Mouse (Mus musculus): ENCODE results near the gene Cdadc1.
"Not testable (repeated sequence)": the region's sequence is repeated elsewhere in the genome, so short reads cannot be mapped to it uniquely, and the experiment has no call there.

Gene Cdadc1

DNA sequence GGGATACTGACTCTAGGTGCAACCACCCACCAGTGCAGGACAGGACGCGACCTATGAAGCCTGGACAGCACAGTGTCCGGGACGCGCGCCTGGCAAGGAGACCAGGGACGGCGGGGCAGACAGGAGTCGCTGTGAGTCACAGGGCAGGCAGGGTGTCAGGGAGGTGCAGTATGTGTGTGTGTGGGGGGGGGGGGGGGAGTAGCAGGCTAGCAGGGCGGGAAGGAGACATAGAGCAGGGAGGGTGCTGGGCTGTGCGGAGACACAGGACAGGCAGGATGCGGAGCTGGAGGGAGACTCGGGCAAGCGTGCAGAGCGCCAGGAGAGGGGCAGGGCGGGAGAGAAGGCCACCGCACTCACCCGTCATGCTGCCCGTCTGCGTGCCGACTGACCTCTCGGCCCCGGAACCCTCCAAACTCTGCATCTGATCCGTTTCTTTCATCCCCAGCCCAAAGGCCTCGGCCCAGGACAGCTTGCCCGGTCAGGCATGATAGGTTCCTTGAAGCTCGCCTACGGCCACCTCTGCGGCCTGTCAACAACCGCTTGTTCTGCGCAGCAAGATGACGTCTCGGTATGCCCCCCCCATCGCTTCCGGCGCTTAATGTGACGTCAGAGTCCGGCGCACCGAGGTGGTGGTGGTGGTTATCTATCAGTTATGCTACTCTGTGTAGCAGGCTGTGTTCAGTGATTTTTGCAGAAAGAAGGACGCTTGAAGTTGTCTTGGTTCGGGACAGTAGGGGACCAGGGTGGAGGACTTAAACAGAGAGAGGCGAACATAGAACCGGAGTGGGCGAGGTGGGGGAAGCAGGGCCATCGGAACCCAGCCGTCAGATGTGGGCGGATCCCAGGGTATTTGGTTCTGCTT lies at the start of gene Cdadc1:
Gene Cdadc1 (minus strand): TSS at position 562 of the 862 bp plus-strand sequence.
- DNase-seq (ENCODE audit: extremely low read depth, low read depth) = peak; percentile 77

DNA sequence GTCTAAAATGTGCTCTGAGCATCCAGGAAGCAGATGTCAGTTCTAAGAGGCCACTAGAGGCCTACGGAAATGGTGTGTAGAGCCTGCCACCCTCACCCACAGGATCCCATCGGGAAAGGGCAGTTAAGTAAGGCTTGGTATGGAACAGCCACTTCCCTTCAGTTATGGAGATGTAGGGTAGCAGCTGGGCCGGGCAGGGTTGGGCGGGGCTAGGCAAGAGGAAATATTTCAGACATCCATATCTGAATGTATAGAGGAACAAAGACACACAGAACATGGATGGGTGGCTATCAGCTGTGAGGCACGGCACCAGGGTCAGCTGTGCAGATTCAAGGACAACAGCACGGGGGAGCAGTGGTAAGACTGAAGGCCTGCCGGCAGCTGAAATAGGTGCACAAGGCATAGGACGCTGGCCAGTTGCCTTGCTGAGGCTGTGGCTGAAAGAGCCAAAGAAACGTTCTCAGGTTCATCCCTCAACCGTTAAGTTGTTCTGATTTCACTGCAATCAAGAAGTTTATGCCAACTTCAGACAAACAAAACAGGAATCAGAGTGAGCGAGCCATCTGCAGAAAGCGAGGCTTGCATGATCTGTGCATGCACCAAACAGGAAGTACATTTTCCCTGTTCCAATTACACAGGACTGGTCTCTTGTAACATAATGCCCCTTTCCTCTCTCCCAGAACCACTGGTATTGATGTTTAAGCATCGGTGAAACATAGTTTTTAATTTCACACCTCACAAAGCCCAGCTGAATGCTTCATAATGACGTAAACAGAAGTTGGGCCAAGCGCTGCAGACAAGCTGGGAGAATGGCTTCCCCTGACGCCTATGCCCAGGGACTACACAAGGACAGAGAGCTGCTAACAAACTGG lies 49.3 kb upstream of the Cdadc1 start:
- no peak for DNase-seq (ENCODE audit: extremely low read depth, low read depth)

DNA sequence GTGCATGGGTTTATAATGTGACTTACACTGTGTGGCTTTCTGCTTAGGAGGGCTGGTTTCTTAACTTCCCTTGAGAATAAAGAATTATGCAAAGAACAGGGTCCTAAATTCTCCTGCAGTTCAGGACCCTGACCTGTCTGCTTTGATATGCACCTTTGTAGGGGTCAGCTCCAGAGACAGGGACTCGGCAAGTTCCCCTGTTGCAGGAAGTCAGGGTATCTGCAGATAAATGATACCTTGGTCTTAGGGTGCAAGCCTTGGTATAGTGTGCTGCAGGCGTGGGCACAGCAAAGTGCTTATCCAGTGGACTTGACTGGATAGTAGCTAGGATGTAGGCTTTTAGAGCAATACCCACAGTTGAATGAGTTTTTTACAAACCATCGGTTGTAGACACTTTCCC lies 47.1 kb upstream of the Cdadc1 start:
- DNase-seq (ENCODE audit: extremely low read depth, low read depth) = no peak

DNA sequence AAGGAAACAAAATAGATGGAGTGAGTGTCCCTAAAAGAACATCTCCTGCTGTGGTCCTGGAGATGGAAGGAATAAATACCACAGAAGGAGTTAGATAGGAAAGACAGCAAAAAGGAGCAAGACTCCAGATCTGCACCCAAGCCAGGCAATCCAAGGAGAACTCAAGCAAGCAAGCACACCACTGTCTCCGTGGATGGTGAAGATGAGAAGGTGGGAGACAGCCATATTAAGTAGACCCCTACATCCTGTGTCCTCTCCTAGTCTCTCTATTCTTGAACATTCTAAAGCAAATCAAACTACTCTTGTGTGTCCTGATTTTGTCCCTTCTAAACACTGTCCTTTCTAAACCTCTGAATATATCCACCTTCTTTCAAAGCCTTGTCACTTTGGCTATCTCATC lies 46.4 kb upstream of the Cdadc1 start:
- DNase-seq (ENCODE audit: extremely low read depth, low read depth) = no peak

DNA sequence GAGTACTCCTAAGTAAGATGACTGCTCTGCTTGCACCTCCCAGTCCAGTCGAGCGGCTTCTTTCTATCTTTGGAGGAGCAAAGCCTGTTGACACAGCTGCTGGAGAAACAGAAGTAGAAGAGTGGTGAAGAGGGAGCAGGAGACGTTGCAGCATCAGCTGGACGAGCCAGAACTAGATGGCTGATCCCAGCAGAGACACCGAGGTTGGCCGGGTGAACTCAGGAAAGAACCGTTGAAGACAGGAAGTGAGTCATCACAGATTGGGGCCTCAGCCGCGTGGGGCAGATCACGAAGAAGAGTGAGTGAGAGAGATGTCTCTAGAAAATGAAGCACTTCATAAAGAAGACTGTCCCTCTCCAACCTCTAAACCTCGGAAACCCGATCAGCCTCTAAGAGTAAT lies 45.8 kb upstream of the Cdadc1 start:
- DNase-seq (ENCODE audit: extremely low read depth, low read depth) = peak; percentile 8

DNA sequence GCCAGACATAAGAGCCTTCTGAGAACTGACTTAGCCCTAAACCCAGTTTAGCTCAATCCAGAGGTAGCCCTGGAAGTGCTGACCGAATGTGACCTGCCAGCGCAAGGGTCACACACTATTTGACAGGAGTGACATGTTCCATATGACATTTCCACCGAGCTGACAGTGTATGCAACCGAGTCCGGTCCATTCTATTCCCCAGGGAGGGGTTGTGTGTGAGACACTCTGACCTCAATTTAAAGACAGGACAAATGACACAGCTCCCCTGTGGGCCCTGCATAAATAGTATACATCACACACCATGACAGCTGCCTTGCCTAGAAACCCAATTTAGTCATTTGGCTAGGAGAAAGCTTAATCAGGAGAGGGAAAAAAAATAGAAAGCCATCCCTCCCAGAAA lies 44.1 kb upstream of the Cdadc1 start:
- DNase-seq (ENCODE audit: extremely low read depth, low read depth) = no peak

DNA sequence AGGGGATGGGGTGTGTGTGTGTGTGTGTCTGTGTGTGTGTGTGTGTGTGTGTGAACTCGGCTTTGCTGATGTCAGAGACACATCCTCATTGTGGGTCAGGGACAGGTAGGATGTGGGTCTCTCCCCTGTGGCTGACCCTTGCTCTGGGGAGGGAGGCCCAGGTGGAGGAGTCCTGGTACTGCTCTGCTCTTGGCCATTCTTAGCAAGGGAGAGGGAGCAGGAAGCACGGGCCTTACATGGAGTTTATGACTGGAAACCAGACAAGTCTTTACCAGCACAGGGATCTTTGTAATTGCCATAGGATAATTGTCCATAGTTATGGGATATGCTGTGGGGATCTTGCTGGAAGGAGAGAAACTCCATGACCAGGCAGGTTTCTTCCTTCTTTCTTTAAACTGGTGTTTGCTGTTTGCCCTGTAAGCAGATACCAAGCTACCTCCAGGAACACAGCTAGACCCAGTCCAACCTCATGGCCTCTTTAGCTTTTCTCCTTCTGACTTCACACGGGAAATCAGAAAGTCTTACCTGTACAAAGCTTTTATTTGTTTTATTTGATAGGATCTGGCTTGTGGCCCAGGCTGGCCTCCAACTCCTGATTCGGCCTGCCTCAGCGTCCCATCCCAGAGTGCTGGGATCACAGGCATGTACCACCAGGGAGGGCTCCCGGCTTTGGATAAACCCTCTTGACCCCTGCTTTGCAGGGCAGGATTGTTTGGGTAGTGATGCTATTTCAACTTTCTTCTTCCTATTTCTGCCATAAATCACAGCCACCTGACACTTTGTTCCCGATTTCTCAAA lies 41.3 kb upstream of the Cdadc1 start:
- DNase-seq (ENCODE audit: extremely low read depth, low read depth) = no peak

DNA sequence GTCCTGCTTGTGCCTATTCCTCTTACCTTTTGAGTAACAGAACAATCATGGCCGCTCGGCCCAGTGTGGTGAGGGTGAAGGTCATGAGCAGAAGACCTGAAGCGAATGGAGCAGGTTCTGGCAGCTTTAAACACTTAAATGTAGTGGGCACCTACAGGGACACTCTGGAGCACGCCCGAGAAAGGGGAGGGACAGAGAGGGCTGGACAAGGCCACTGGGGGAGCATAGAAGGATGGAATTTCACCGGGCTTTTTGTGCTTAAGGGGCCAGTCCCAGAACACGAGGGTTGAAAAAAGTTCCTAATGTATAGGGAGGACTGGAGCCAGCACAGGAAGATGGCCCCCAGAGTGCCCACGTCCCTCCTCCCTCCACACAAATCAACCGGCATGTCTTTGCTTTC lies 36.2 kb upstream of the Cdadc1 start:
- no peak for DNase-seq (ENCODE audit: extremely low read depth, low read depth)

DNA sequence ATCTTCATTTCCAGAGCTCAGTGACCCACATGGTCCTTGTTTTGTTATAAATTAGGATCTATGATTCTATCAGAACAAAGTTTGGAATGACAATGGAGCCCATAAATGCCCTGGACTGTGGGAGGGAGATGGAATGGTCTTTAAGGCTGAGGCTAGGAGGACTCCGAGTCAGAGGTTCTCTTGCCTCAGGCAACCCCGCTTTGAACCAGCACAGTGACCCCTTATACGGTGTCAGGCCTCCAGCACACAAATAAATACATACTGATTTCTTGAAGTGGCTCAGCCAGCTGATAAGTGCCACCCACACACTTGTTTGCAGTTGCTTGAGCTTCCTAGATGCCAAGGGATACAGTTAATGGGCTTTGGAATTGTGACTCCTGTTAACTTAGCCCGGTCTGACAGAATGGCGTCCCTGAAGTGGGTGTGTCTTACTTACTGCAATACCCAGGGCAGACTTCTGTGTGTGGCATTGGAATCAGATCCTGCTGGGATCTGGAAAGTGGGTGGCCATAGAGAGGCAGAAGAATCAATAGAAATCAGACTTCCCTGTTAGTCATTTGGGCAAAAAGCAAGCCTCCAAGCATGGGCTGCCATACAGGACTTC lies 35.6 kb upstream of the Cdadc1 start:
- DNase-seq (ENCODE audit: extremely low read depth, low read depth) = no peak

DNA sequence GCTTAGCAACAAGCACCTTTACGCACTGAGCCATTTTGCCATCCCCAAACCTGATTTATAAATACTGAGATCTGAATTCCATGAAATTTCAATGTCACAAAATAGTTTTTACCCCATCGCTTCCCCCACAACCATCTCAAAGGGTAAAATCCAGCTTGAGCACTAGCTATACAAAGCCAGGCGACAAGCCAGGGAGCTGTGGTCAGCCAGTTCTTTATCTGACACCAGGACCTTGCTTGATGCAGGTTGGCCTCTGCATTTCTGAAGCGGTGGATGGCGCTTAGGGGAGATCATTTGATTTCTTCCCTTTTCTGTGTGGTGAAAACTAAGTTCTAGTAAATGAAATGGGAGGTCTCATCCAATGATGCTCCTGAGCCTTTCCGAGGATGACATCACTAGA lies 34.3 kb upstream of the Cdadc1 start:
- DNase-seq (ENCODE audit: extremely low read depth, low read depth) = no peak

DNA sequence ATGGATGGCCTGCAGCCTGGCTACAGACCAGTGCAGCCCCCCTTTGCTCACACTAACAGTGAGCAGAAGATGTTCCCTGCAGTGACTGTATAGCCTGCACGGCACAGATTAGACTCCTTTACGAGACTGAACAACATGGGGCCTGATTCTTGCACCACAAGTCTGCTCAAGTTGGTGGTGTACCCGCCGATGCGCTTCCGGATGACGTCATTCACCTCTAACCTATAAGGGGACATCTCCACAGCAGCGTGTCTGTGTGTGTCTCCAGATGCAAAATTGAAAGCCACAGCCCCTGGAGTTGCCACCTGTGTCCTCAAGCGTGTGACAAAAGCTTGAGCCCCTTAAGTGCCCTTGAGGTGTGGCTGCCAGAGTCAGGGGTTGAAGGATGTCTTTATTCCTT lies 32.3 kb upstream of the Cdadc1 start:
- DNase-seq (ENCODE audit: extremely low read depth, low read depth) = no peak

DNA sequence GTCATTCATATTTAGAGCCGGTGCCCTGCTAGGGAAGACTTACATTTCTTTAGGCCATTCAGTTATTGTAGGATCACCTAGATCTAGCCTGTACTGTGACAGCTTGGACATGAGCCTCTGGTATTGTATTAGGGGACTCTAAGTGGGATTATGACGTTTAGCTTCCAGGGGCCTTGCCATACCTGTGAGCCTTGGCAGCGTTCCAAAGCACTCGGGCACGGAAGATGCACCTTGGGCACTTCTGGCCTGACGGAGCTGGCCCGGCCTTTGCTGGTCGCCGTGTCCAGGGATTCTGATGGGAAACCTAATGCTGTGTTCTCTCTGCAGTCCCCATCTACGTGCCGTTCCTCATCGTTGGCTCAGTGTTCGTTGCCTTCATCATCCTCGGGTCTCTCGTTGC lies 31.5 kb upstream of the Cdadc1 start:
- DNase-seq (ENCODE audit: extremely low read depth, low read depth) = no peak

DNA sequence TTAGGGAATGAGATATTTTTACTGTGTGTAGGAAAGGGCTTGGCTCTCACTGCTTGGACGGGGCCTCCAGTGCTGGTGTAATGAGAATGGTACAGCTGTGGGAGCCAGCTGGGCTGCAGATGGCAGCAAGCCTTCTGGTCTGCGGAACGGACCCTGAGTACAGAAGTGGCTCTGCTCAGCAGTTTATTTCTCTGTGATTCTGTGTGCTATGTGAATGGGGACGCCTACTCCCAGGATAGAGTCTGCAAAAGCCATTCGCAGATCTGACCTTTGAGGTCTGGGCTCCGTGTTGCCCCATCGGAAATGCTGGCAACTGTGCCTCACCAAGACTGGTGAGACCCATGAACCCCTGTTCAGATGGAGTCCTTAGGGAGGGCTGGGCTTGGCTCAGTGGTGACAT lies 30.1 kb upstream of the Cdadc1 start:
- no peak for DNase-seq (ENCODE audit: extremely low read depth, low read depth)

DNA sequence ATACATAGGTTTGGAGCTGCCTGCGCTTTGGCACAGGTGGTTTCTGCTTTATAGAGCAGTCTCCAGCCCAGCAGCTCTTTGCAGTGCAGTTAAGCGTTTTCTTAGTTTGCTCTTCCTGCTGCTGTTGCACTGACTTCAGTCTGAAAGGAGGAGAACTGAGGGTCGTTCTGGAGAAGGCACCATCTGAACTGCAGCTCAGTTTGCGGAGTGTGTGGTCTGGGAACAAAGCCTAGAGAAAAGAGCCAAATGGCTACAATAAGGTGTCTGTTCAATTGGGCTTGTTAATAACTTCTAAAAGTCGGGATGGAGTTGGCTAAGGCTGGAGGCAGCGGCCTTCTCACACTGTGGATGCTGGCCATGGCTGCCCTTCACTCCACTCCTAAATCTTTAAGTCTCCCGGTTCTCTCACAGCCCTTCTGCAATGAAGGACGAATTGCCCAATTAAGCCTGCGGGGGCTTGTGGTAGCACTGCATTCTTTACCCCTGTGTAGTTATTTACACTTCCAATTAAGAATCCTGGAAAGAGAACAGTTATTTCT lies 29.5 kb upstream of the Cdadc1 start:
- DNase-seq (ENCODE audit: extremely low read depth, low read depth) = no peak

DNA sequence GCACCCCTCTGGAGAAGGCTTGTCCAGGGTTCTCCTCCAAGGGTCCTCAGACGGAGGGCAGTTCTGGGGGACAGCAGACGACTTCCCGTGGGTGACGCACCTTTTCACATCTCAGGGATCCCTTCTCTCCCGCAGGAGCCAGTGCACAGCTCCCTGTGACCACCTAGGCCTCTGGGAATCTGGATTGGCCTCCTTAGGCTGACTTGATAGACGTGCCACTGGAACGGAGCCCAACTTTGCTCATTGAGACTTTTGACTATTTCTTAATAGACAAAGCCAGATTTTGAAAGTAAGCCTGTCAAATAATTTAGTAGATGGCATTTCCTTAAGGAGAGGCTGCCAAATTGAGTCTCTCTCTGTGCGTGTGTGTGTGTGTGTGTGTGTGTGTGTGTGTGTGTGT lies 29.0 kb upstream of the Cdadc1 start:
- DNase-seq (ENCODE audit: extremely low read depth, low read depth) = no peak

DNA sequence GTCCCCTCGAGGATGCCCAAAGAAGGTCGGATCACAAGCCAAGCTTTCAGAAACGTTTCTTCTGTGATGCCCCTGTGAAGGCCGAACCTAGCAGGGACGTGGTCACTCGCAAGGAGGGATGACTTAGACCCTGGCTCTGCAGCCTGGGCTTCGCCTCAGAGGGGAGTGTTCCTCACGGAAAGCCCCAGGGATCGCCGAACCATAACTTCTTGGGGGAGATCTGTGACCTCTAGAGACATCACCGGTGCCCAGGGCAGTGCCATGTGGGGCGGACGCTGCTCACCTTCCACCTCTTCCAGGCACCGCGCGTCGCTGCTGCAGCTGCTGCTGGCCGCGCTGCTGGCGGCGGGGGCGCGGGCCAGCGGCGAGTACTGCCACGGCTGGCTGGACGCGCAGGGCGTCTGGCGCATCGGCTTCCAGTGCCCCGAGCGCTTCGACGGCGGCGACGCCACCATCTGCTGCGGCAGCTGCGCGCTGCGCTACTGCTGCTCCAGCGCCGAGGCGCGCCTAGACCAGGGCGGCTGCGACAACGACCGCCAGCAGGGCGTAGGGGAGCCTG lies 28.1 kb upstream of the Cdadc1 start:
- no peak for DNase-seq (ENCODE audit: extremely low read depth, low read depth)

DNA sequence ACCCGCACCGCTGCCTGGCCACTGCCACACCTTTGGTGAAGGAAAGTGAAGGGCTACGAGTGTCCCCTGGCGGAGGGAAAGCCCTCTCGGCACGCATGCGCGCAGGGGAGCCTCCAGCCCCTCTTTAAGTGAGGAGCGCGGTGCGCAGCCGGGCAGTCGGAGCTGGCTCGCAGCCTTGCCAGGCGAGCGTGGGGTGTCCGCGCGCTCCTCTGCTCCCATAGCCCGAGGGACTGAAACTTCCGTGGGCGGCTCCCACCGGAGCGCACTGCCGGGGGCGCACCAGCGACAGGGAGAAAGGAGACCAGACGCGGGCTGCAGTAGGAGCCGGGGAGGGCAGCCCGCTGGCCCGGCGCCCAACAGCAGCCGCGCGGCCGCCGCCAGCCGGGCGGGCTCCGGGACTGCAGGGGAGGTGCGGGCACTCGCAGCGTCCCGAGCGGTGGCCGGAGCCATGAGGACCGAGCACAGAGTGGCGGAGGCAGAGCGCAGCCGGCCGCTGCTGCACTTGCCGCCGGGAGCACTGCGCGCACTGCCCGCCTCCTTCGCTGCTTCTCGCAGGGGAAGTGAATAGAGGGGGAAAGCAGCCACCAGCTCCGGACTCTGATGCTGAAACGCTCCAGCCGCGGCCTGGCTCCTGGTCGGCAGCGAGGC lies 27.5 kb upstream of the Cdadc1 start, which contains the start of gene Shisa2:
Gene Shisa2 (plus strand): TSS at position 151 of the 648 bp plus-strand sequence.
- no peak for DNase-seq (ENCODE audit: extremely low read depth, low read depth)

DNA sequence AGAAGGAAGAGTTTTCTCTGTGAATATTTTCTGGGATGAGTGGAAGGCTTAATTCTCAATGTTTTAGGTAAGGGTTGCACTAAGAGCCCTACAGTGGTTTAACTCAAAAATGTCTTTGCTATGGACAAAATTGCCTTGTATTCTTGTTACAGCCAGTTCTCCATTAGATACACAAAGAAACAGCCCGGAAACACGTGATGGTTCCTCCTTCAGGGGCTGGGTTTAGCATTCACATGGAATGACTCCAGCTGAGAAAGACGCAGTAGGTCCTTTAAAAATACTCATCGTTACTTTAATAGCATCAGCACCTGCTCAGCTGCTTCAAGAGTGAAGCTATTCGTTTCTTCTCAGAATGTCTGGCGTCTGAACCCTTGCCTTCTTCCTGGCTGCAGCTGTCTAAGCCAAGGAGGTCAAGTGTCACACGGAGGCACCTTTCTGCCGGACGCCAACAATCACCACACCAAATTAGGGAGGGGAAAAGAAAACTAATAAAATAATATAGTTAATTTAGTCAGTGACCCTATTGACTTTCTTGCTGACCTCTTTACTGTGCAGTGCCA lies 26.6 kb upstream of the Cdadc1 start:
- DNase-seq (ENCODE audit: extremely low read depth, low read depth) = no peak

DNA sequence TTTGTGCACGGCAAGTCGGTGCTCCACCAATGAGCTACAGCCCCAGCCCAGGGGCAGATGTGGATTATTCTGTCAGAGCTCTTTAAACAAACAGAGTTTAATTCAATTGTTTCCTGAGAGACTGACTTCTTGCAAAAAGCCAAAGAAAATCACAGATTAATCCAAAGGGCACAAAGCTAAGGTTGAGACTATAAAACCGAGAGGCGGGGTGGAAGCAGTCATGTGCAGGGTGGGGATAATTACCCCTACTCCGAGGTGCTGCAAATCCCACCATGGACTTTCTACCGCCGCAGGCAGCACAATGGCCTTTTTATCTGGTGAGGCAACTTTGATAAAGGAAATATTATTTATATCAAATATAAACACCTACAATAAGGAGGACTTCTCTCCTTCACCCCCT lies 19.0 kb upstream of the Cdadc1 start:
- no peak for DNase-seq (ENCODE audit: extremely low read depth, low read depth)

DNA sequence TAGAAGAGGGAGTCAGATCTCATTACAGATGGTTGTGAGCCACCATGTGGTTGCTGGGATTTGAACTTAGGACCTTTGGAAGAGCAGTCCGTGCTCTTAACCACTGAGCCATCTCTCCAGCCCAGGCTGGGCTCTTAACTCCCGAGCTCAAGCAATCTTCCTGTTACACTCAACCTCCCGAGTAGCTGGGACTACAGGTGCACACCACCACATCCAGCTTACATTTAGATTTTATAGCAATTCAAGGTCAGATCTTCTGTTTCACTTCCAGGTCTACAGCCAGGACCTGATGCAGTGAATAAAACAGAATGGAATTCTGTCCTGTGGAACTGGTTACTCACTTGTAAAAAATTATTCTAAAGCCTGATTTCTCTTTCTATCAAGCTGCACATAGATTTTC lies 16.4 kb upstream of the Cdadc1 start:
- DNase-seq (ENCODE audit: extremely low read depth, low read depth) = not testable (repeated sequence)

All from MEL-GATA-1-ER (cell line).